Mouse (Mus musculus): ENCODE measurements around the gene Ranbp6.

Ranbp6 gene

GRCm38 (mm10) chr19:29805917-29806785 is 6.6 kb downstream of the Ranbp6 start, which contains the start of gene 9930021J03Rik:
Gene 9930021J03Rik, minus strand, starts transcription at chr19:29805989.
- peak; percentile 99 for DNase-seq

GRCm38 (mm10) chr19:29805101-29805916 is 7.5 kb downstream of the Ranbp6 start:
- DNase-seq: peak; percentile 74

GRCm38 (mm10) chr19:29803946-29804345 is 8.8 kb downstream of the Ranbp6 start:
- no peak for DNase-seq

- DNase-seq: no peak
Measured at GRCm38 (mm10) chr19:29797371-29797770, 15.4 kb downstream of the Ranbp6 start.

- no peak for DNase-seq
Measured at GRCm38 (mm10) chr19:29787997-29788396, 24.8 kb downstream of the Ranbp6 start.

- no peak for DNase-seq
Measured at GRCm38 (mm10) chr19:29782914-29783313, 29.9 kb downstream of the Ranbp6 start.

Data from cerebellum, adult 9-11 months (tissue).